Mouse (Mus musculus) limb, embryonic 10.5 days (tissue): ENCODE results near the gene Ccdc146. TPM values are rescaled to one million over a fixed set of nuclear protein-coding genes. Genes with fewer than 3 reads are reported as not detected.

ENCODE experiments used
- DNase-seq: peaks from one replicate; pipeline ENCODE4 v3.0.0-alpha.2; 2017; ENCODE audit warnings: low spot score
- H3K27ac ChIP-seq: fragments of 300-500 bp; sonication (generic); 2 replicates; pipeline ENCODE4 v1.5.1; 2016; ENCODE audit warnings: mild to moderate bottlenecking
- H3K27me3 ChIP-seq: fragments of 300-500 bp; sonication (generic); 2 replicates; pipeline ENCODE4 v1.6.1; 2016; ENCODE audit warnings: low read depth, mild to moderate bottlenecking; ENCODE audit not compliant: poor library complexity, severe bottlenecking
- H3K36me3 ChIP-seq: fragments of 300-500 bp; sonication (generic); 2 replicates; pipeline ENCODE4 v1.6.1; 2016; ENCODE audit warnings: mild to moderate bottlenecking, moderate library complexity
- H3K4me1 ChIP-seq: fragments of 300-500 bp; sonication (generic); 2 replicates; pipeline ENCODE4 v1.6.1; 2016
- H3K4me3 ChIP-seq: fragments of 300-500 bp; sonication (generic); 2 replicates; pipeline ENCODE4 v1.5.1; 2016; ENCODE audit warnings: mild to moderate bottlenecking, moderate library complexity
- H3K9me3 ChIP-seq: fragments of 300-500 bp; sonication (generic); replicated peaks from 2 replicates; pipeline ENCODE4 v1.6.1; 2016; ENCODE audit warnings: mild to moderate bottlenecking
- WGBS: fragments of 180-500 bp; shearing (Covaris S2); methylation state at CpG from one replicate; pipeline ENCODE4 v1.1.7; 2016; 5-methylcytosine and 5-hydroxymethylcytosine counted together
- polyA plus RNA-seq: library from polyadenylated mRNA; unstranded; fragments of >200 nt; fragmentation: Nextera tagmentation; extraction: Ambion mirVana; gene quantifications from 2 replicates; pipeline ENCODE4 v1.2.1, GENCODE M21; 2016

Ccdc146 gene
- polyA plus RNA-seq, 1 experiment from 2014 or later, result not detected

DNA sequence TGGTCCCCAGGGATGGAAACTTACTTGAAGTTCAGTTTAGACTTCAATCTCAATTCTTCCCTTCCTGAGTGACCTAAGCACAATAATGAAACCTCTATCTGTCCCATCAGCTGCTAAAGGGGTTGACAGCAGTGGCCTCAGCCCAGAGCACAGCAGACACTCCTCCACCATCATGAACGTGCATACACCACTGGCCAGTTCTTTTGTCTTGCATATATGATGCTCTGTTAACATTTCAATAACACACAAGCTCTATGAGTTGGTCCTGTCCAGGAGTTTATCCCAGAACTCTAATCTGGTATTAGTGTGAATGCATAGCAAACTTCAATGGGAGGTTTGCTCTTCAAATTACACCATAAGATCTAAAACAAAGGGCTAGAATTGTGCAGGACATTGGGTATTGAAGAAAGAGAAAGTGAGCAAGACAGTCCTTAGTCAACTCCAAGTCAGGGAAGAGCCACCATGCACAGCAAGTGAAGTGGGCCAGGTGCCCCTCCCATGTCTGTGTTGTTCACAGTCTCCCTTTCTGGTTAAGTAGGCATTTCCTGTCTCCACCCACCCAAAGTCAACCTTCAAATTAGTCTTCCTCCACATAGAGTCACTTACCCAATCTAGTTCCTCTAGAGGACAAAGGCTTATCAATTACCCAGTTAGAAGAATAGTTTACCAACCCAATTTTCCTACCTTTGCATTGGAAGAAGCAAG, 10.2 kb downstream of the Ccdc146 start:
- H3K4me3 ChIP-seq, result no peak overlapping the region
- no peaks in the 10 kb centered on the region for H3K4me1 ChIP-seq
- H3K27me3 ChIP-seq, result no peaks in the 10 kb centered on the region
- H3K27ac ChIP-seq, result no peak overlapping the region
- DNase-seq, result no peak
- 72% methylated on average over 1 of the region's 1 CpGs for WGBS
- no peaks in the 10 kb centered on the region for H3K36me3 ChIP-seq
- no peaks in the 10 kb centered on the region for H3K9me3 ChIP-seq

DNA sequence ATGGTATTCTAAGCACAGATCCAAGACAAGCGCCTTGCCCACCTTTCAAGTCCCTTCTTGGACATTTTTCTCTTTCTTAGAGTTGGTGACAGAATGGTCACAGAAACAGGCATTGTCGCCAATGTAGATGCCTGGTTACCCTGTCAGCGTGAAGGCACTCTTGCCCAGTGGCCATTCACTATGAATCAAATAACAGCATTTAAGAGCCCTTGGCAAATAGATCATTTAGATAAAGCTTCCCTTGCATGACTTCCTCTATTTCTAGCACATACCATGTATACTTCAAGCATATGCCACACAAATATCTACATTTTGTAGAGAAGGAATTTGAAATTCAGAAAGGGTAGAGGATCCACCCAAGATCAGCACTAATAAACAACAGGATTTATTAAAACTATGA, 11.2 kb downstream of the Ccdc146 start:
- H3K27ac ChIP-seq, result no peak overlapping the region
- H3K4me3 ChIP-seq, result no peak overlapping the region
- WGBS, result 92% methylated on average over 3 of the region's 3 CpGs
- no peaks in the 10 kb centered on the region for H3K36me3 ChIP-seq
- H3K27me3 ChIP-seq, result no peaks in the 10 kb centered on the region
- H3K9me3 ChIP-seq, result no peaks in the 10 kb centered on the region
- H3K4me1 ChIP-seq, result no peaks in the 10 kb centered on the region
- no peak for DNase-seq

DNA sequence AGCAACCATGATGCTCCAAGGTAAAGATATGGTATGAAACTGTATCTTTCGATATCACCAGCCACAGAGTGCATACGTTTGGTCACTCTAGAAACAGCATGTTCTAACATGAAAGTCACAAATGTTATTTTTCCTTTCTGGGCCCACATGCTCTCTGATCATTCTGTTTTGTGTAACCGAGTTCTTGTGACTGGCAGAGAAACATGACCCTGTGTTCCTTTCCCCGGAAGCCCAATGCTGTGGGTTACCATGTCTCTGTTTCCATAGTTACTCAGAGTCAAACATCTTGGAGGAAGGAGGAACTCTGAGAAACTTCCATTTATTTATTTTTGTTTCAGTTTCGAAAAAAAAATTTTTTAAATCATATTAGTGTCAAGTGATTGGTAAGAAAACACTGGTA, 12.4 kb downstream of the Ccdc146 start:
- DNase-seq, result no peak
- H3K36me3 ChIP-seq, result no peaks in the 10 kb centered on the region
- no peak overlapping the region for H3K27ac ChIP-seq
- 85% methylated on average over 5 of the region's 5 CpGs for WGBS
- no peak overlapping the region for H3K4me3 ChIP-seq
- H3K9me3 ChIP-seq, result no peaks in the 10 kb centered on the region
- H3K4me1 ChIP-seq, result no peaks in the 10 kb centered on the region
- no peaks in the 10 kb centered on the region for H3K27me3 ChIP-seq

DNA sequence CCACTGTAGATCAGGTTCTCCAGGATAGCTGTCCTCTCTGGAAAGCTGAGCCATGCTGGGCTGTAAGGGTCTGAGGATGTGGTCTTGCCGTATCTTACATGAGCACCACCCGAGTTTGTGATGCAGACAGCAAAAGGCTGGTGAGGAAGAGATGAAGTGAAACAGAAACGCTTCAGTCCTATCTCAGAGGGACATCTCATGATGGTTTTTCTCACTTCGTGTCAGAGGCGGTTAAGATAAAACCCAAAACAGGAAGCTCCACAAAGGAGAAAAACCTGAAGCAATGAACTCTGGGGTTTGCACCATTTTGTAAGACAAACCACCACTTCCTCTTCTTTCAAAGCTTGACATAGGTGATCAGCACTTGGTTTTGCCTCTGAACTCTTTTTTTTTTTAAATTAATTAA, 13.2 kb downstream of the Ccdc146 start:
- no peak overlapping the region for H3K27ac ChIP-seq

DNA sequence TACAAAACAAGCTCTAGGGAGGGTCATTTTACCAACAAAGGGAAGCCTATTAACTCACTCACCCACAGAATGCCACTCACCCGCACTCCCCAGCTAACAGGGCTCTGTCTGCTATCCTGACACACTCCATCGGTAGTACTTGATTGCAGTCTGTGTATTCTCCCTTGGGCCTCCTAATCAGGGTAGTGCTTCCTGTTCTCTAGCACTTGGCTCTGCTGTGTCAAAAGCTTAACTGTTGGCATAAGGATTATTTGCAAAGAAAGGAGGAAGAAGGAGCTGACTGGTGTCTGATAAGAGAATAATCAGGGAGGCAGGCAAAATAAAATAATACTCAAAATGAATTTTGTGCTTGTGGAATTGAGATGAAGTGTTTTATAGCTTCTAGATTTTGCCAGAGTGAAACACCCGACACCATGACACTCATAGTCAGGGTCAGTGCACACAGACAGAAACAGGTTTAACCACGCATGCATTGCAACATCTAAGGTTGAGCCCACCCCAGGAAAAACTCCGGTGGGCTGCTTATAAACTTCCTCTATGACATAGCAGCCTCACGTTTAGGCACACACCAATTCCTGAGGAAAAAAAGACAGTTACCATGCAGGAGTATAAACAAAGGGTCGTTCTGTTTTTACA, 29.2 kb downstream of the Ccdc146 start:
- H3K4me3 ChIP-seq, result no peak overlapping the region
- H3K36me3 ChIP-seq, result no peaks in the 10 kb centered on the region
- H3K27ac ChIP-seq, result no peak overlapping the region
- H3K4me1 ChIP-seq, result 0 out of 2 replicates have a peak, but pooled peaks cover 4% of the 10 kb centered on the region
- no peaks in the 10 kb centered on the region for H3K9me3 ChIP-seq
- WGBS, result 69% methylated on average over 7 of the region's 7 CpGs
- no peak for DNase-seq
- H3K27me3 ChIP-seq, result no peaks in the 10 kb centered on the region

More for the DNA sequence above, 13.2 kb downstream of the Ccdc146 start:
- no peaks in the 10 kb centered on the region for H3K9me3 ChIP-seq
- no peak for DNase-seq
- no peaks in the 10 kb centered on the region for H3K36me3 ChIP-seq
- no peaks in the 10 kb centered on the region for H3K4me1 ChIP-seq
- H3K27me3 ChIP-seq, result no peaks in the 10 kb centered on the region
- WGBS, result 89% methylated on average over 5 of the region's 5 CpGs
- no peak overlapping the region for H3K4me3 ChIP-seq

DNA sequence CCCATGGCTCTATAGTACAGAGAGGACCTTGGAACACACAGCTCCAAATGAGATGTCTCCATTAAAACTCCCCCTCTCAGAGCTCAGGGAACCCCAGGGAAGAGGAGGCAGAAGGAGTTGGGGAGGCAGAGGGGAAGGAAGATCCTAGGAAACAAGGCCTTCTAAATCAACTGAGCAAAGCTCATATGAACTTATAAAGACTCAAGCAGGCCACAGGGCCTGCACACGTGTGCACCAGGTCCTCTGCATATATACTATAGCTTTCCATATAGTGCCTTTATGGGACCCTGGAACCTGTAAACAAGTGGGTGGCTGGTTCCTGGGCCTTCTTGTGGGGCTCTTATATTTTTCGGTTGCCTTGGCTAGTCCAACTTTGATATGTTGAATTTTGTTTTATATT, 29.9 kb downstream of the Ccdc146 start:
- H3K27me3 ChIP-seq, result no peaks in the 10 kb centered on the region
- WGBS, result 79% methylated on average over 2 of the region's 2 CpGs
- no peaks in the 10 kb centered on the region for H3K36me3 ChIP-seq
- H3K27ac ChIP-seq, result no peak overlapping the region
- H3K4me1 ChIP-seq, result 0 out of 2 replicates have a peak, but pooled peaks cover 4% of the 10 kb centered on the region
- H3K9me3 ChIP-seq, result no peaks in the 10 kb centered on the region
- DNase-seq, result no peak
- no peak overlapping the region for H3K4me3 ChIP-seq

DNA sequence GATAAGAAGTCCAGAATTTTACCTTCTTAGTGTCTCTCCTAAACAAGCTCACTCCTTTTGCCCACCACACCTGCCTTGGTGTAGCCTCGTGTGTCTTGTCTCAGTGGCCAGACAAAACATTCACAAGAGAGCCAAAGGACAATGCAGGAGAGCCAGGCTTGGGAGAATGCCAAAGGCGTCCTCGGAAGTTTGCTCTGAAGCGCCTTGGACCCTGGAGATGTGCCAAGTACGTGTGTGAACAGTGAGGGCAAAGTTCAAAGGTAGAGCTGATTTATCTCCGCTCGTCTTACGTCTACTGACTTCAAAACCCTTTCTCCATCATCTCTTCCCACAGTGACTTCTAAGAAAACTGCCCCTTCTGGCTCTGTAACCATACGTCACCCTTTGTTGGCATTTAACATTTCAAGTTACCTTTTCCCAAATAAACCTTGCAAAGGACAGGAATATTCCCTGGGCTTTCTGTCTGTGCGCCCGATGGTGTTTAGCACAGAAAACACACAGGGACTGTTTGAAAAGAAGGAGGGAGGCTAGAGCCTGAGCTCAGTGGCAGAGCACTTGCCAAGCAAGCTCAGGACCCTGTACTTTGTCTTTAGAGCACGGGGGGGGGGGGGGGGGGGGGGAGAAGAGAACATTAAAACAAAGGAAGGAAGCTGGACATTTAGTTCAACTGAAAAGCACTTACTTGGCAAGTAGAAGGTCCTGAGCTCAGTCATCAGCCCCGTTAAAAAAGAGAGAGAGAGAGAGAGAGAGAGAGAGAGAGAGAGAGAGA, 32.7 kb downstream of the Ccdc146 start:
- DNase-seq, result no peak
- no peaks in the 10 kb centered on the region for H3K36me3 ChIP-seq
- no peak overlapping the region for H3K27ac ChIP-seq
- H3K4me3 ChIP-seq, result no peak overlapping the region
- no peaks in the 10 kb centered on the region for H3K27me3 ChIP-seq
- WGBS, result 61% methylated on average over 13 of the region's 13 CpGs
- 0 out of 2 replicates have a peak, but pooled peaks cover 4% of the 10 kb centered on the region for H3K4me1 ChIP-seq
- H3K9me3 ChIP-seq, result no peaks in the 10 kb centered on the region

DNA sequence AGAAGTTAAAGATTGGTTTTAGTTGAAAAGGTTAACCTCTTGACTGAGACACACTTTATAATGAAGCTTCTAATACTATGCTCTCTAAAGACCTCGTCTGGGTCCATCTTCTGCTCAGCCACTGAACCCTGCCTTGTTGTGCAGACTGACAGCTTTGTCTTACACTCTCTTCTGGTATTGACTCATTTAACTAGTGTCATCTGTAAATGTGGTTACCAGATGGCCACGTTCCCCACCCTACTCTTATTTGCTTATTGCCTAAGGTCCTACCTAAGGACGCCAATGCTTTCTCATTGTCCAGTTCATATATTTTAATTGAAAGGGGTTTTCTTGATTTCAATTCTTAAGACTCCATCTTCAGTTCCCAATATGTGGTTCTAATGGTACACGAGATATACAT, 35.6 kb downstream of the Ccdc146 start:
- peaks cover 3% of the 10 kb centered on the region for H3K4me1 ChIP-seq
- 85% methylated on average over 4 of the region's 4 CpGs for WGBS
- peaks cover 16% of the 10 kb centered on the region; the same call in 1 of the 2 replicates for H3K27me3 ChIP-seq
- H3K4me3 ChIP-seq, result no peak overlapping the region
- no peak for DNase-seq
- H3K36me3 ChIP-seq, result no peaks in the 10 kb centered on the region
- no peak overlapping the region for H3K27ac ChIP-seq
- H3K9me3 ChIP-seq, result no peaks in the 10 kb centered on the region

DNA sequence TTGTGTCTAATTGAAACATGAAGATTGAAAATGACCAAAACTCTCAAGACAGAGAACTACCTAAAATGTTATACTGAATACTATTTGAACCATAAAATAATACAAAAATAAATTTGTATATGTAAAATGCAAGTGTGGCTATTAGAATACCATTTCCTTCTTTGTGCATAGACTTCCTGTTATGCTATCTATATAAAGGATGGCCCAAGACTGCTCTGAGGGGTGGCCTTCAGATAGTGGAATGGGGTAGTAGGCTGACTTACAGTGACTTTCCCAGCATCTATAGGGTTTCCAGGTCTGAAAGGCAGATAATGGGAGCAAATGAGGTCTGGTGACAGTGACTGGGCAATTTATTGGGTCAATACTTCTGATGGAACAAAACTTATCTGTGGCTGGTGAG, 37.1 kb downstream of the Ccdc146 start:
- no peak for DNase-seq
- Histone ChIP-seq H3K27me3 (peaks cover 23% of the 10 kb centered on the region; the same call in 1 of the 2 replicates), H3K27ac (no peak overlapping the region), H3K4me3 (no peak overlapping the region), H3K4me1 (peaks cover 15% of the 10 kb centered on the region), H3K9me3 (no peaks in the 10 kb centered on the region), H3K36me3 (no peaks in the 10 kb centered on the region)

DNA sequence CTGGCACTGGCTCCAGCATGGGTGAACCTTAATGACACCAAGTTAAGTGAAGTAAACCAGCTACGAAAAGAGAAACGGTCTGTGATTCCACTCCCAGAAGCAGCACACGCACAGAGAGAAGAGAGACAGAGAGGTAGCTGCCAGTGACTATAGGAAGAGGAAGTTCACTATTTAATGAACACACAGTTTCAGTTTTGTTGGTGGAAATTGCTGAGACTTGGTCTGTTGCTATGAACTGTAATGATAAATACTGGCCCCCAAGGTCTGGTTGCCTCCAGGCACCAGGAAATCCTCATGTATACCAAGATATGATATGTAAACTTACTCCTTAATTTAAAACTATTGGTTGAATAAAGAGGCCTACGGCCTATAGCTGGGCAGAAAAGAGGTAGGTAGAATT, 38.0 kb downstream of the Ccdc146 start:
- no peak for DNase-seq
- Histone ChIP-seq H3K9me3 (no peaks in the 10 kb centered on the region), H3K4me3 (no peak overlapping the region), H3K36me3 (no peaks in the 10 kb centered on the region), H3K4me1 (peaks cover 15% of the 10 kb centered on the region), H3K27me3 (peaks cover 23% of the 10 kb centered on the region; the same call in 1 of the 2 replicates), H3K27ac (no peak overlapping the region)
- 85% methylated on average over 4 of the region's 4 CpGs for WGBS

DNA sequence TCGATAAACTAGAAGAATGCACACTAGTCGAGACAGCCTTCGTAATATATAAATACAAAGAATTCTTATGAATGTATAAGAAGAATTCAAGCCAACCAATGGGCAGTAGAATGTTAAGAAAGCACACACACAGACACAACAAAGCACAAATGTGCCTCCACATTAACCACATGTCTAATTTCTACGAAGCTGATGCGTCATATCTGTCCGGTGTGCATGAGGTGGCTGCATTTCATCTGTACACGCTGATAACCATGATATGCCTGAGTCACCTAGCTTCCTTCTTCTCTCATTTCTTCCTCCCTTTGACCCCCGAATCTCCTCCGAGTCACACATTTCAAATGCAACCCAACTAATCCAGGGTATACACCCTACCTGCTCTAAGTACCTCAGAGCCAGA, 39.5 kb downstream of the Ccdc146 start:
- H3K4me1 ChIP-seq, result peaks cover 15% of the 10 kb centered on the region
- no peaks in the 10 kb centered on the region for H3K9me3 ChIP-seq
- peaks cover 30% of the 10 kb centered on the region; the same call in 1 of the 2 replicates for H3K27me3 ChIP-seq
- no peaks in the 10 kb centered on the region for H3K36me3 ChIP-seq
- H3K27ac ChIP-seq, result no peak overlapping the region
- WGBS, result 95% methylated on average over 9 of the region's 9 CpGs
- no peak for DNase-seq
- H3K4me3 ChIP-seq, result no peak overlapping the region

DNA sequence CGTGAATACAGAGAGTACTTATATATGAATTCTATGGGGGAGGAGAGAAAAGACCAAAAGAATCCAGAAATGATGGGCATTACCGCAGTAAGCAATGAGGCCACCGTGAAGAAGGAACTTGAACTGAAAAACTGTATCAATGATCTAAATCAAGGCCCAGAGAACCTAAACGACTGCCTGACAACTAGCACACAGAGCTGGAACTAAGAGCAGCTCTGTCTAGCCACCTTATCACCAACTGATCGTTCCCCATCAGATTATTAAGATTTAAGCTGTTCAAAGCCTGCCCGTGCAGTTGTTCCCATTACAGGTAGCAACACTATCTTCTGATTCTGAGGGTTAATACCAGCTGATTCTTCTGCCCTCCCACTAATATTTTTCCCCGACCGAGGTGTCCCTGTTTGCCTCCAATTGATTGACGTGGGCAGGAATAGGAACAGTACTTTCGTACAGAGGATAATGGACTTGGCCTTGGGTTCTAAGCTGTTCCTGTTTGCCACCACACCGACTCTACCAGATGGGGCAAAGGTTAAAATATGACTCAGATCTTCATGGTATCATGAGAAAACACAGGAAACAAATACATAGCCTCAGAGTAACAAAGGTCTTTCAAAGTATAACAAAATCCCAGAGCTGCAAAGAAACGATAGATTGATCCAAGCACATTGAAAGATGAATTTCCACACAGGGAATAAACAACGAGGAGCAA, 40.1 kb downstream of the Ccdc146 start:
- Histone ChIP-seq H3K4me1 (peaks cover 15% of the 10 kb centered on the region), H3K36me3 (no peaks in the 10 kb centered on the region), H3K27ac (no peak overlapping the region), H3K4me3 (no peak overlapping the region), H3K27me3 (peaks cover 36% of the 10 kb centered on the region; the same call in 1 of the 2 replicates), H3K9me3 (no peaks in the 10 kb centered on the region)
- no peak for DNase-seq
- 82% methylated on average over 13 of the region's 13 CpGs for WGBS
